Mouse (Mus musculus) embryonic fibroblast, embryonic 13.5 days (primary cell): ENCODE measurements at regions not wholly inside any gene's neighbourhood (a gene's known extent, or its start where the extent isn't known, plus 50 kb on each side); places are given as distances from the start of the nearest gene placed in this dataset.

Source experiments
- H3K27ac ChIP-seq: 2 replicates; pipeline ENCODE4 v1.5.1; 2012; ENCODE audit warnings: low read length, control low read depth, inconsistent platforms; ENCODE audit not compliant: insufficient read depth
- H3K4me1 ChIP-seq: 2 replicates; pipeline ENCODE4 v1.6.1; 2011; ENCODE audit warnings: low read length; ENCODE audit not compliant: control insufficient read depth, insufficient read depth
- H3K4me3 ChIP-seq: 2 replicates; pipeline ENCODE4 v1.5.1; 2011; ENCODE audit warnings: mild to moderate bottlenecking, control low read depth, low read length; ENCODE audit not compliant: insufficient read depth
- CTCF ChIP-seq: IDR thresholded peaks from 2 replicates; pipeline ENCODE4 v1.5.1; 2011; ENCODE audit warnings: mild to moderate bottlenecking, control low read depth, low read length, moderate library complexity, borderline replicate concordance; ENCODE audit not compliant: insufficient read depth
- POLR2A ChIP-seq: IDR thresholded peaks from 2 replicates; pipeline ENCODE4 v1.6.1; 2011; ENCODE audit warnings: low read depth, mild to moderate bottlenecking, control low read depth, low read length, moderate library complexity

GRCm38 (mm10) chr2:17867341-17867740 lies 129.4 kb downstream of the H2al2a start:
- no peak overlapping the region for H3K4me3 ChIP-seq
- TF ChIP-seq CTCF (no peak), POLR2A (no peak)
- H3K27ac ChIP-seq: no peak overlapping the region
- H3K4me1 ChIP-seq: no peaks in the 10 kb centered on the region

GRCm38 (mm10) chr2:17861765-17862495 lies 130.7 kb upstream of the Nebl start:
- no peak overlapping the region for H3K27ac ChIP-seq
- TF ChIP-seq CTCF (no peak), POLR2A (no peak)
- H3K4me3 ChIP-seq: no peak overlapping the region
- H3K4me1 ChIP-seq: no peaks in the 10 kb centered on the region

- no peak overlapping the region for H3K4me3 ChIP-seq
- H3K4me1 ChIP-seq: no peaks in the 10 kb centered on the region
- no peak overlapping the region for H3K27ac ChIP-seq
- no peak for TF ChIP-seq POLR2A
- no peak for TF ChIP-seq CTCF
Measured at GRCm38 (mm10) chr2:17860922-17861559, 129.8 kb upstream of the Nebl start.

GRCm38 (mm10) chr2:17859234-17859633 lies 128.0 kb upstream of the Nebl start:
- H3K4me3 ChIP-seq: no peak overlapping the region
- no peak for TF ChIP-seq CTCF
- TF ChIP-seq POLR2A: no peak
- no peak overlapping the region for H3K27ac ChIP-seq
- H3K4me1 ChIP-seq: no peaks in the 10 kb centered on the region

- TF ChIP-seq POLR2A (no peak), CTCF (no peak)
- Histone ChIP-seq H3K4me3 (no peak overlapping the region), H3K4me1 (no peaks in the 10 kb centered on the region), H3K27ac (no peak overlapping the region)
Measured at GRCm38 (mm10) chr2:17858326-17858725, 127.1 kb upstream of the Nebl start.

- Histone ChIP-seq H3K4me1 (no peaks in the 10 kb centered on the region), H3K4me3 (no peak overlapping the region), H3K27ac (no peak overlapping the region)
- TF ChIP-seq CTCF (no peak), POLR2A (no peak)
Measured at GRCm38 (mm10) chr2:17855566-17856264, 124.5 kb upstream of the Nebl start.

DNA sequence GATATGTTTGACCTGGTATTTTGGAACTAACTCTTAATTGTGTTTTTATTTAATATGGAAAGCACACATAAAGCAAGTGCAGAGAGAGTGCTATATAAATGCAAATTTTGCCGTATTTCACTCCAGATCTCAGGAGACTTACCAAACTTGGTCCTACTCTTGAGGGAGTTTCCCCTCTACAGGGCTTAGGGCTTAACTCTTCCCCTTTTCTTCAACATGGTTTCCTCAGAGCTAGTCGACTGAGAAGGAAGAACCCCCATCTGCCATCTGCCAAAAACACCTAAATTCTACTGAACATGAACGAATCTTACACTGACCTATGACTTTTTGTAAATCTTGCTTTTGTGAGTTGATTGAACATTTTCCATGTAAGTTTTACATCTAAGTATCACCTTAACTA lies 122.8 kb upstream of the Nebl start:
- no peak overlapping the region for H3K27ac ChIP-seq
- TF ChIP-seq CTCF (no peak), POLR2A (no peak)
- no peak overlapping the region for H3K4me3 ChIP-seq
- H3K4me1 ChIP-seq: no peaks in the 10 kb centered on the region

GRCm38 (mm10) chr2:17853500-17854011 lies 122.3 kb upstream of the Nebl start:
- no peak overlapping the region for H3K4me3 ChIP-seq
- TF ChIP-seq CTCF: no peak
- no peak for TF ChIP-seq POLR2A
- no peak overlapping the region for H3K27ac ChIP-seq
- H3K4me1 ChIP-seq: no peaks in the 10 kb centered on the region

DNA sequence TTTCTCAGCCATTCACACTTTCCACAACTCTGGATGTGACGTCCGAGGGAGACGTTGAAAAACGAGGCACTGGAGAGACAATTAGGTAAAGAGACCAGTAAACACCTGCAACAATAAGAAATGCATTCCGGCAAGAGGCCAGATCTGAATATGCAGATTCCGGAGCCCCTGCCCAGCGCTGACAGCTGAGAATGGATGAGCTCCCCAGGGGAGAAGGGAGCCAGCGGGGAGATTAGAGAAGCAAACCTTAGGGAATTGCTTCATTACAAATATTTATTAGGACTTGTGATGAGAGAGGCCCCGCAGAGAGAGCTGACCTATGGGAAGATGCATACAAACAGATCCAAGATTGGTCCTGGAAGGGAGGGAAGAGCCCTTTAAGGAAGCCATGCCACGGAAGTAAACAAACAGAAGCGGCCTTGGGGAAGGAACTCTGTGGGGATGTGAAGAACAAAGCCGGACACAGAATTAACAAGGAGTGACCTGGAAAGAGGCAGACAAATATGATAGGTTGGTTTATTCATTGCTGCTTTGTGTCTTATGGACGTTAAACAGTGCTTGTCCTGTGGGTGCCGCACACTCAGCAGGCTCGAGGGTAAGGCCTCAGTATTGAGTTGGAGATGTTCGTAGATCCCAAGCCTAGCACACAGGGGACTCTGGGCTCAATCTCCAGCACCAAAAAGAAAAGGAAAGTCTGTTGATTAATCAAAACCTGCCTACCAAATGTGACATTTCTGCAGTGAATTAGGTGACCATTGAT lies 121.7 kb upstream of the Nebl start:
- Histone ChIP-seq H3K4me3 (no peak overlapping the region), H3K4me1 (no peaks in the 10 kb centered on the region), H3K27ac (no peak overlapping the region)
- no peak for TF ChIP-seq CTCF
- TF ChIP-seq POLR2A: no peak

DNA sequence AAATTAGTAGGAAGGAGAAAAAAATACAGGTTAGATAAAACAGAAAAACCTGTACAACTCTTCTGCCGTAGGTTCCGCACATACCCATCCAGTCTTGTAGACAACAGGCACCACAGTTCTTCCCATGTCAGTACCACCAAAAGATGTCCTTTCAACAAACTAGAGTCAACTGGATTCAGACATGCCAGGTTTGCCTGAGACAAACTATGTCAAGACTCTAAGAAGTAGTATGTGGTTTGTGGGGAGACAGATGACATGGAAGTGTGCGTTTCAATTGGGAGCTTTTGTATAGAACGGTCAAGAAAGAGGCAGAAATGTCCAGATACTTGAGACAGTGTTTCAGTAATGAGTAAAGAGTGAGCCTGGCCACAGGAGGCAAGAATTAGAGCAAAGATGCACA lies 119.5 kb upstream of the Nebl start:
- Histone ChIP-seq H3K4me3 (no peak overlapping the region), H3K4me1 (no peaks in the 10 kb centered on the region), H3K27ac (no peak overlapping the region)
- TF ChIP-seq CTCF (no peak), POLR2A (no peak)
